Mouse (Mus musculus) stomach, postnatal 0 days (tissue): ENCODE measurements at regions not wholly inside any gene's neighbourhood (a gene's known extent, or its start where the extent isn't known, plus 50 kb on each side); places are given as distances from the start of the nearest gene placed in this dataset.

Source experiments
- ATAC-seq: fragments of 200-750 bp; cut with Nextera tagmentation; 2 replicates; pipeline ENCODE4 v1.8.0; 2017; ENCODE audit not compliant: low FRiP score, low TSS enrichment
- DNase-seq: peaks from one replicate; pipeline ENCODE4 v3.0.0-alpha.2; 2016; ENCODE audit warnings: low spot score
- H3K27ac ChIP-seq: fragments of 300-500 bp; sonication (generic); replicated peaks from 2 replicates; pipeline ENCODE4 v1.5.1; 2014; ENCODE audit warnings: mild to moderate bottlenecking, control low read depth
- H3K27me3 ChIP-seq: fragments of 300-500 bp; sonication (generic); 2 replicates; pipeline ENCODE4 v1.6.1; 2014; ENCODE audit warnings: low read length; ENCODE audit not compliant: control insufficient read depth, insufficient read depth
- H3K36me3 ChIP-seq: fragments of 300-500 bp; sonication (generic); 2 replicates; pipeline ENCODE4 v1.6.1; 2014; ENCODE audit warnings: low read length, mixed read lengths; ENCODE audit not compliant: control insufficient read depth, insufficient read depth
- H3K4me1 ChIP-seq: fragments of 300-500 bp; sonication (generic); replicated peaks from 2 replicates; pipeline ENCODE4 v1.6.1; 2014; ENCODE audit warnings: antibody characterized with exemption; ENCODE audit not compliant: control insufficient read depth, insufficient read depth
- H3K4me2 ChIP-seq: fragments of 300-500 bp; sonication (generic); replicated peaks from 2 replicates; pipeline ENCODE4 v1.6.1; 2014; ENCODE audit warnings: low read depth, mild to moderate bottlenecking, control low read depth, moderate library complexity
- H3K4me3 ChIP-seq: fragments of 300-500 bp; sonication (generic); 2 replicates; pipeline ENCODE4 v1.5.1; 2014; ENCODE audit warnings: low read depth, low read length, control low read depth
- H3K9ac ChIP-seq: fragments of 300-500 bp; sonication (generic); 2 replicates; pipeline ENCODE4 v1.6.1; 2014; ENCODE audit warnings: mild to moderate bottlenecking, low read length, control low read depth, mixed read lengths
- H3K9me3 ChIP-seq: fragments of 300-500 bp; sonication (generic); 2 replicates; pipeline ENCODE4 v1.6.1; 2016; ENCODE audit warnings: low read length; ENCODE audit not compliant: control insufficient read depth
- CTCF ChIP-seq: IDR thresholded peaks from 2 replicates; pipeline ENCODE4 v1.5.1; 2016; ENCODE audit warnings: antibody characterized with exemption, low read depth, mild to moderate bottlenecking, moderate library complexity
- EP300 ChIP-seq: optimal IDR thresholded peaks from 2 replicates; pipeline ENCODE3; 2016; ENCODE audit warnings: antibody characterized with exemption
- WGBS: fragments of 180-500 bp; shearing (Covaris S2); extraction: QIAGEN DNeasy Blood & Tissue Kit; methylation state at CpG from one replicate; pipeline ENCODE4 v1.1.7; 2014; 5-methylcytosine and 5-hydroxymethylcytosine counted together

DNA sequence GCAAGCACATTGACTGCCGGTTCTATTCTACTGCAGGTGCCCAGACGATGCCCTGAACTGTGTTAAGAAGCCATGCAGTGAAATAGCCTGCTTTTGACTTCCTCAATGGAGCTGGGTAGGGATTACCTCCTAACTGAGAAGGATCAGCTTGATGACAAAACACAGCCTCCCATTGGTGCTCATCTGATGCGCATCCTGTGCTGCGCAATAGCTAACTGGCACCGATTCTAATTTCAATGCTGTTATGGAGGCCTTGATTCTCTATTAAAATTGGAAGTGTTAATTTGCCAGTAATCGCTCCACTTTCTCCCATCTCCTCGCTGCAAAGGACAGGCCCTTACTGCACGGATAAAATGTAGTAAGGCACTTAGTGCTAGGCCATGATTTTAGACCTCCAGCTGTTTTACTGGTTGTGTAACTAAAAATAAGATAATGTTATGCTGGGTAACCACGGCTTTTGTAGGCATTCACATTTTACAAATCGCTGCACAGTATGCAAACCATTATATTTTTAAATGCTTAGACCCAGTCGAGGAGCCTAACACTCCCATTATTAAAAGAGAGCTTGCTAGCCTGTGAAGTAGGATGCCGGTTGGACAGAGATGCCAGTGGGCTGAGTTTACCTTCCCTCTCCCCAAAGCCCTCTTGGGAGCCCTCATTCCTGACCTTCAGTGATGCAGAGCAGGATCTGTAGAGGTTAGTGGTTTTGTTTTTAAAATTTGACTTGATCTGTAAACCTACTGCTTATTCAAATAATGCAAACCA is 163.0 kb downstream of the Tfap2a start:
- no peak overlapping the region for H3K4me3 ChIP-seq
- TF ChIP-seq CTCF (no peak), EP300 (no peak)
- no peaks in the 10 kb centered on the region for H3K4me1 ChIP-seq
- no peak overlapping the region for H3K4me2 ChIP-seq
- no peaks in the 10 kb centered on the region for H3K9me3 ChIP-seq
- H3K27me3 ChIP-seq: no peaks in the 10 kb centered on the region
- WGBS: 89% methylated on average over 12 of the region's 12 CpGs
- no peaks in the 10 kb centered on the region for H3K36me3 ChIP-seq
- ATAC-seq (no peak), DNase-seq (no peak)
- no peak overlapping the region for H3K9ac ChIP-seq
- no peak overlapping the region for H3K27ac ChIP-seq

DNA sequence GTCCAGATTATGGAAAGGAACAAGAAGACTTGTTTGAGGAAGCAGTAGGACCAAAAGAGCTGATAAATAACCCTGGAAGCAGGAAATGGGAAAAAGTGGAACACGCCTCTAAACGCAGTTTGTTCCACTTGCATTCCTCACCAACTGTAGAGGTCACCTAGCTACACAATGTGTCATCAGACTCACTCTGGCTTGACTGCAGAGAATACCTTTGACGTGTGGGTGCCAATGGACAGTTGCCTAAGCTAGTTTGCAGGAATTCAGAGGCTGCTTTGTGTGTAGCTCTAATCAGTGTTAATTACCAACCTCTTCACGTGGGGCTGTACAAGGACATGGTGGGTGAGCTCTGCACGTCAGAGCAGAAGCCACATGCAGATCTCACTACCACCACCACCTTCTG is 168.7 kb downstream of the Tfap2a start:
- H3K4me2 ChIP-seq: no peak overlapping the region
- no peak overlapping the region for H3K9ac ChIP-seq
- DNase-seq (no peak), ATAC-seq (no peak)
- TF ChIP-seq EP300: no peak
- no peak for TF ChIP-seq CTCF
- H3K4me3 ChIP-seq: no peak overlapping the region
- 68% methylated on average over 5 of the region's 5 CpGs for WGBS
- no peaks in the 10 kb centered on the region for H3K36me3 ChIP-seq
- no peaks in the 10 kb centered on the region for H3K9me3 ChIP-seq
- H3K27me3 ChIP-seq: no peaks in the 10 kb centered on the region
- H3K27ac ChIP-seq: no peak overlapping the region
- no peaks in the 10 kb centered on the region for H3K4me1 ChIP-seq

DNA sequence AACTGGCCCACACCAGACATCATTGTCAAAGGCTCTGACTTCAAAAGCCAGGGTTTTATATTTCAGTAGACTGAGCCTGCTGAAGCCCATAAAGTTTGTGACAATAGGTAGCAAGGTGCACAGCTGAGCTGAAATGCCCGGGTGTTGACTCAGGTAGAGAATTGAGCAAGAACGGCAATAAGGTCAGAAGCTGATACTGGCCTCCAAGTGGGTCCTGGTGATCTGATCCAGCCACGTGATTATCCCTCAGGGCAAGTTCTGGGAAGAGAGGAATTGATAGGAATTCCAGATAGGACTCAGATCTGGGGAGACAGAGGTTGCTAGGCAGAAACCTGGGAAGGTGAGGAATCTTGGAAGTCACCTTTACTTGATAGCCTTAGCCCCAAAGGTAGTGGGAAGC is 170.4 kb downstream of the Tfap2a start:
- ATAC-seq: no peak
- H3K4me1 ChIP-seq: no peaks in the 10 kb centered on the region
- H3K36me3 ChIP-seq: no peaks in the 10 kb centered on the region
- H3K9ac ChIP-seq: no peak overlapping the region
- H3K4me3 ChIP-seq: no peak overlapping the region
- WGBS: 80% methylated on average over 3 of the region's 3 CpGs
- no peaks in the 10 kb centered on the region for H3K9me3 ChIP-seq
- H3K27me3 ChIP-seq: no peaks in the 10 kb centered on the region
- no peak overlapping the region for H3K27ac ChIP-seq
- DNase-seq: no peak
- no peak for TF ChIP-seq EP300
- no peak for TF ChIP-seq CTCF
- no peak overlapping the region for H3K4me2 ChIP-seq

DNA sequence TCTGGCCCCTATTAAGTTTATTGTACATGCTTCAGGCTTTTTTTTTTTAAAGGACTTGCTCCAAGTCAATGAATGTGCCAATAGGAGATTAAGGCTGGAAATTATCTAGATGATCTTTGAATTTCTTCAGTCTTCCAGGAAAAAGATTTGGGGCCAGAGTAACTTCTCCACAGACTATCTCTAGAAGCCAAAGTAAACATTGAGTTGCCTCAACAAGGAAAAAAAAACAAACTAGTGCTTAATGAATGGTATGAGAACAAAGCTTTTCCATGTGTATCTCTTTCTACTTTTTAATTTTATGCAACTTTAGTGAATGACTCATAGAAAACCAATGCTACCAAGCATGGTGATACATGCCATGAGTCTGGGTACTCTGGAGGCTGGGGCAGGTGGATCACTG is 173.8 kb downstream of the Tfap2a start:
- Histone ChIP-seq H3K27me3 (no peaks in the 10 kb centered on the region), H3K4me1 (no peaks in the 10 kb centered on the region), H3K9ac (no peak overlapping the region), H3K27ac (no peak overlapping the region), H3K36me3 (no peaks in the 10 kb centered on the region), H3K4me3 (no peak overlapping the region), H3K9me3 (no peaks in the 10 kb centered on the region), H3K4me2 (no peak overlapping the region)
- DNase-seq: no peak
- TF ChIP-seq EP300 (no peak), CTCF (no peak)
- no peak for ATAC-seq

DNA sequence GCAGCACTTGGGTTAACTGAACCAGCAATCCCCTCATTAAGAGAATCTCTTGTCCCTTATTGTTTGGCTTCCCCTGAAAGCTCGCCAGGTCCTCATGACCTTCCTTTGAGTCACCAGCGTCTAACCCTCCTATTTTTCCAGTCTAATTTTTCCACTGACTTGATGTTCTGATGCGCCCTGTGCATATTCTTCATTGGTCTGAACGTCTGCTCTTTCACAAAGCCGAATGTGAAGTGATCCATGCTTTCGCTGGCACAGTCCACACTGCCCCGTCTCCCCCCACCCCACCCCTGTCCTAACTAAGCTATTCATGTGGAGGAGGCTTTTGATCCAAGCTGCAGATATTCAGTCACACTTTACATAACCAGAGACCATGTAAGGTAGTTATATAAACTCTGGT is 183.8 kb downstream of the Tfap2a start:
- Histone ChIP-seq H3K9ac (no peak overlapping the region), H3K9me3 (no peaks in the 10 kb centered on the region), H3K4me3 (no peak overlapping the region), H3K36me3 (no peaks in the 10 kb centered on the region), H3K27ac (no peak overlapping the region), H3K27me3 (no peaks in the 10 kb centered on the region), H3K4me1 (no peaks in the 10 kb centered on the region), H3K4me2 (no peak overlapping the region)
- ATAC-seq: no peak
- DNase-seq: no peak
- 73% methylated on average over 7 of the region's 7 CpGs for WGBS
- no peak for TF ChIP-seq EP300
- TF ChIP-seq CTCF: no peak

DNA sequence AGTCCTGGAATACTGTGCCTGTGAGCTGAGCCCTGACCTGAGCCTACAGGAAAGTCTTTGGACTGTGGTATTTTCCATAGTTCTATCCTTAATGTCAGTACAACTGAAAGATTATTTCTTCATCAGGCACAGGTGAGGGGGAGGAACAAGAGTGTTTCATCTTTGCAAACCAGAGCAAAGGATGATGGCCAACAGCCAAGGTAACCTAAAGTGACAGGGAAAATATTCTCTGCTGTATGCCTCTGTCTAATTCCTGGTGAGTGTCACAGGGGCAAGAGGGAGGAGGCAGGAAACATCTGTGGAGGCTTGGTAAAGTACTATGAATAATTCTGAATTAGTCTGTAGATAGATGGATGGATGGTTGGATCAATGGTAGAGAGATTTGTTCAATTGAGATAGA is 164.3 kb upstream of the Ofcc1 start:
- DNase-seq: no peak
- TF ChIP-seq CTCF (no peak), EP300 (no peak)
- no peaks in the 10 kb centered on the region for H3K4me1 ChIP-seq
- no peaks in the 10 kb centered on the region for H3K36me3 ChIP-seq
- no peak overlapping the region for H3K9ac ChIP-seq
- H3K4me3 ChIP-seq: no peak overlapping the region
- H3K27ac ChIP-seq: no peak overlapping the region
- H3K27me3 ChIP-seq: no peaks in the 10 kb centered on the region
- ATAC-seq: no peak
- no peak overlapping the region for H3K4me2 ChIP-seq
- no peaks in the 10 kb centered on the region for H3K9me3 ChIP-seq
